12 mouse cellular contexts compared by ENCODE assay signal in the genomic region with DNA sequence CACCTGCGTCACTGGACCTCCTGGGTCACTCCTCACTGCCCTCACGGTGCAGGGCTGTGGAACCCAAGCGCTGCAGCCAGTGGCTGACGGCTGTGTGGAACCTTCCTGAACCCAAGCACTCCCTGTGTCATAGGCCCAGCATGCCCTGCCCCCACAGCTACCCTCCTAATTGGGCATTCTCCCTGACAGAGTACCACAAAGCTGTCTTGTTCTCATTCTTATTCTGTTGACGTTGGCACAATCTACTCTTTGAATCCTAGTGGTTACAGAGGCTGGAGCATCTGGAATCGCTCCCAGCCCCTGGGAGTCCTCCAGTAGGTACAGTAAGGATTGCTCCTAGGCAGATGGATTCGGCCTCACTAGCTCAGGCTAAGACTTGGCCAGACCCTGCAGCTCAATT. TPM values are rescaled to one million over a fixed set of nuclear protein-coding genes. Genes with fewer than 3 reads are reported as not detected.
DNase-seq lines count a peak whose midpoint lies in the region; ATAC-seq and TF ChIP-seq lines count a peak whose summit lies in the region.
"Had no signal": no experiment of that assay in that cellular context is flagged by ENCODE, and none has a peak within 500 bp of the region (broad histone marks: within the 10 kb centered on the region; RNA-seq: fewer than 3 reads in every experiment).

No protein-coding gene starts in this region.

- H3ac ChIP-seq in myocyte (ENCODE audit: control insufficient read depth, insufficient read length), result no peak overlapping the region

- H3K4me3 ChIP-seq in limb, embryonic 13.5 days, result no peak overlapping the region
- H3K4me3 ChIP-seq in limb, embryonic 10.5 days, result no peak overlapping the region
- H3K4me3 ChIP-seq in myocyte, result no peak overlapping the region
- H3K4me3 ChIP-seq: kidney, embryonic 15.5 days had no signal

- no peak overlapping the region for H3K4me2 ChIP-seq in limb, embryonic 13.5 days (replicated peaks)
- peak overlapping the region; percentile 35 for H3K4me2 ChIP-seq in myocyte (ENCODE audit: low read depth)
- H3K4me2 ChIP-seq: heart, embryonic 11.5 days; kidney, embryonic 15.5 days; liver, embryonic 11.5 days had no signal

- peaks cover 53% of the 10 kb centered on the region for H3K4me1 ChIP-seq in limb, embryonic 13.5 days
- H3K4me1 ChIP-seq in limb, embryonic 10.5 days, result peaks cover 57% of the 10 kb centered on the region

- H3K36me3 ChIP-seq in limb, embryonic 13.5 days, result no peaks in the 10 kb centered on the region
- H3K36me3 ChIP-seq in limb, embryonic 10.5 days, result no peaks in the 10 kb centered on the region
- H3K36me3 ChIP-seq in myocyte (ENCODE audit: control insufficient read depth, insufficient read depth), result no peaks in the 10 kb centered on the region
- H3K36me3 ChIP-seq: kidney, embryonic 15.5 days had no signal

- DNase-seq in limb, embryonic 10.5 days (ENCODE audit: low spot score), result no peak
- DNase-seq in brain, adult 2 months (ENCODE audit: low read depth, low spot score), result peak; percentile 75
- peak; percentile 28 for DNase-seq in gonadal fat pad, adult 2 months (ENCODE audit: low read depth)
- no peak for DNase-seq in adrenal gland, adult 8-10 months

- no peak overlapping the region for H3K9ac ChIP-seq in limb, embryonic 13.5 days
- H3K9ac ChIP-seq: kidney, embryonic 15.5 days had no signal

- WGBS in limb, embryonic 13.5 days, result 59% methylated on average over 7 of the region's 7 CpGs
- 74% methylated on average over 7 of the region's 7 CpGs for WGBS in limb, embryonic 10.5 days

- H3K9me3 ChIP-seq in limb, embryonic 13.5 days, result no peaks in the 10 kb centered on the region
- no peaks in the 10 kb centered on the region for H3K9me3 ChIP-seq in limb, embryonic 10.5 days (replicated peaks)
- H3K9me3 ChIP-seq: kidney, embryonic 15.5 days had no signal

- peak; percentile 13; the same call in 1 of the 2 replicates for ATAC-seq in limb, embryonic 13.5 days (ENCODE audit: low FRiP score, low read depth)
- ATAC-seq in monocyte, adult 5-6 weeks (replicated peaks; ENCODE audit: insufficient number of reproducible peaks, low FRiP score, low TSS enrichment, poor library complexity, severe bottlenecking), result no peak

- no peak overlapping the region for H3K27ac ChIP-seq in limb, embryonic 13.5 days
- no peak overlapping the region for H3K27ac ChIP-seq in limb, embryonic 10.5 days
- H3K27ac ChIP-seq: kidney, embryonic 15.5 days had no signal

- TF ChIP-seq POLR2A in myocyte (IDR thresholded peaks at IDR 0.05; ENCODE audit: insufficient read length, low read depth), result no peak

- 0 out of 2 replicates have a peak, but pooled peaks cover 7% of the 10 kb centered on the region for H3K27me3 ChIP-seq in limb, embryonic 13.5 days
- H3K27me3 ChIP-seq in limb, embryonic 10.5 days (ENCODE audit: low read depth, poor library complexity, severe bottlenecking), result 0 out of 2 replicates have a peak, but pooled peaks cover 6% of the 10 kb centered on the region
- no peaks in the 10 kb centered on the region for H3K27me3 ChIP-seq in myocyte (ENCODE audit: control insufficient read depth, insufficient read depth, insufficient read length)
- H3K27me3 ChIP-seq: kidney, embryonic 15.5 days had no signal

- no peaks in the 10 kb centered on the region for H3K79me2 ChIP-seq in myocyte (ENCODE audit: control insufficient read depth, insufficient read depth)

TF ChIP-seq in myocyte, 11 proteins besides CTCF, POLR2A, EP300 and RAD21:
- no peak for TF ChIP-seq TCF12 (IDR thresholded peaks at IDR 0.05; ENCODE audit: insufficient read depth, poor library complexity, severe bottlenecking)
- TF ChIP-seq CEBPB (IDR thresholded peaks at IDR 0.05; ENCODE audit: insufficient read depth, poor library complexity, severe bottlenecking), result no peak
- no peak for TF ChIP-seq POLR2AphosphoS2 (IDR thresholded peaks at IDR 0.05; ENCODE audit: insufficient read length, low read depth)
- no peak for TF ChIP-seq MYOD1 (IDR thresholded peaks at IDR 0.05; ENCODE audit: control insufficient read depth in 1 of 3, insufficient read length in 2 of 3, low read depth in 2 of 3)
- TF ChIP-seq USF1 (IDR thresholded peaks at IDR 0.05; ENCODE audit: low read depth), result no peak
- no peak for TF ChIP-seq E2F4 (IDR thresholded peaks at IDR 0.05; ENCODE audit: insufficient read depth)
- no peak for TF ChIP-seq TCF3 (IDR thresholded peaks at IDR 0.05; ENCODE audit: insufficient read length, low read depth)
- no peak for TF ChIP-seq MYOG (IDR thresholded peaks at IDR 0.05; ENCODE audit: control insufficient read depth in 1 of 3, insufficient read depth in 1 of 3, insufficient read length in 2 of 3, low read depth in 2 of 3)
- TF ChIP-seq MAX (IDR thresholded peaks at IDR 0.05; ENCODE audit: low read depth), result no peak
- TF ChIP-seq REST (IDR thresholded peaks at IDR 0.05; ENCODE audit: insufficient read depth, insufficient read length), result no peak
- no peak for TF ChIP-seq SRF (IDR thresholded peaks at IDR 0.05; ENCODE audit: control insufficient read depth, insufficient read length, low read depth)

RNA-seq across cellular contexts. Expression of a gene that starts 33.1 kb away (rescaled TPM):
- 6.4 and 6.5 TPM in 2 replicates for polyA plus RNA-seq in limb, embryonic 13.5 days (2015; fragmentation: Nextera tagmentation; extraction: Ambion mirVana)
- polyA plus RNA-seq in limb, embryonic 10.5 days (2016; fragmentation: Nextera tagmentation; extraction: Ambion mirVana), result 1.3 and 3.8 TPM in 2 replicates
- 2.3 and 3.5 TPM in 2 replicates for polyA plus RNA-seq in gonadal fat pad, adult 2 months (2012; rRNA removed)
- 0.26 TPM for polyA plus RNA-seq in myocyte (2012; fragmentation: generic; extraction: Trizol)
- total RNA-seq in monocyte, adult 5-6 weeks (2017), result 0.38 TPM in 1 of 3 replicates, not detected in the others
- total RNA-seq in adrenal gland, adult 8-10 months (2022), result under 1 TPM in 3 of 4 experiments, not detected in 1; 0.14 to 0.30 (median 0.23) TPM

RNA-seq across cellular contexts. Expression of a gene that starts 57.2 kb away (rescaled TPM):
- not detected in 2 replicates for polyA plus RNA-seq in limb, embryonic 13.5 days (2015; fragmentation: Nextera tagmentation; extraction: Ambion mirVana)
- polyA plus RNA-seq in limb, embryonic 10.5 days (2016; fragmentation: Nextera tagmentation; extraction: Ambion mirVana), result not detected in 2 replicates
- polyA plus RNA-seq in gonadal fat pad, adult 2 months (2012; rRNA removed), result 0.12 and 0.32 TPM in 2 replicates
- polyA plus RNA-seq in myocyte (2012; fragmentation: generic; extraction: Trizol), result not detected
- not detected in 3 replicates for total RNA-seq in monocyte, adult 5-6 weeks (2017)
- total RNA-seq in adrenal gland, adult 8-10 months (2022), result not detected
- total RNA-seq: megakaryocyte-erythroid progenitor cell, adult 5-6 weeks had no signal
- polyA plus RNA-seq: embryonic facial prominence, embryonic 11.5 days; heart, embryonic 11.5 days; kidney, embryonic 15.5 days; liver, embryonic 11.5 days had no signal

Comparison
In these comparisons a context has a peak if more than half of its experiments do, and no peak if none do; other contexts are left out.
1. DNase-seq: peak in brain, adult 2 months (single experiment) and gonadal fat pad, adult 2 months (single experiment); none in limb, embryonic 10.5 days (single experiment) and adrenal gland, adult 8-10 months (single experiment).